Mouse (Mus musculus): ENCODE measurements at regions not wholly inside any gene's neighbourhood (a gene's known extent, or its start where the extent isn't known, plus 50 kb on each side); places are given as distances from the start of the nearest gene placed in this dataset.

- Histone ChIP-seq H3K4me2 (no peak overlapping the region), H3K27ac (no peak overlapping the region), H3K9me3 (no peaks in the 10 kb centered on the region), H3K9ac (no peak overlapping the region), H3K36me3 (no peaks in the 10 kb centered on the region), H3K4me3 (no peak overlapping the region), H3K4me1 (no peaks in the 10 kb centered on the region), H3K27me3 (no peaks in the 10 kb centered on the region)
- 70% methylated on average over 3 of the region's 3 CpGs for WGBS
- no peak for ATAC-seq (ENCODE audit: insufficient number of reproducible peaks, insufficient read depth, low FRiP score, low TSS enrichment, low read depth)
Measured at GRCm38 (mm10) chr6:139027696-139028095, 369.4 kb upstream of the Igbp1b start.

DNA sequence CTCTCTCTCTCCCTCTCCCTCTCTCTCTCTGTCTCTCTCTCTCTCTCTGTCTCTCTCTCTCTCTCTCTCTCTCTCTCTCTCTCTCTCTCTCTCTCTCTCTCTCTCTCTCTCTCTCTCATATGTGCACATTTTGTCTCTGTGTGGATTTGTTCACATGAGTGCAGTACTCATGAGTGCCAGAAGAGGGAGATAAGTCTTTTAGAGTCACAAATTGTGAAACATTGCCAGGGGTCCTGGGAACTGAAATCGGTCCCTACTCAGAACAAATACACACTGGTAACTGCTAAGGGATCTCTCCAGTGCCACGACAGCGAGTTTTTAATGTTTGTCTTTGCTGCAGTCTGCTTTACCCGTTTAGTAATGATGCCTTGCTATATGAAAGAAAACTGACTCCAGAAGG lies 356.2 kb upstream of the Igbp1b start:
- H3K9me3 ChIP-seq = no peaks in the 10 kb centered on the region
- H3K27me3 ChIP-seq = no peaks in the 10 kb centered on the region
- no peak overlapping the region for H3K4me2 ChIP-seq
- no peak for ATAC-seq (ENCODE audit: insufficient number of reproducible peaks, insufficient read depth, low FRiP score, low TSS enrichment, low read depth)
- H3K4me3 ChIP-seq = no peak overlapping the region
- 81% methylated on average over 4 of the region's 4 CpGs for WGBS
- H3K9ac ChIP-seq = no peak overlapping the region
- no peaks in the 10 kb centered on the region for H3K4me1 ChIP-seq
- H3K27ac ChIP-seq = no peak overlapping the region
- no peaks in the 10 kb centered on the region for H3K36me3 ChIP-seq

DNA sequence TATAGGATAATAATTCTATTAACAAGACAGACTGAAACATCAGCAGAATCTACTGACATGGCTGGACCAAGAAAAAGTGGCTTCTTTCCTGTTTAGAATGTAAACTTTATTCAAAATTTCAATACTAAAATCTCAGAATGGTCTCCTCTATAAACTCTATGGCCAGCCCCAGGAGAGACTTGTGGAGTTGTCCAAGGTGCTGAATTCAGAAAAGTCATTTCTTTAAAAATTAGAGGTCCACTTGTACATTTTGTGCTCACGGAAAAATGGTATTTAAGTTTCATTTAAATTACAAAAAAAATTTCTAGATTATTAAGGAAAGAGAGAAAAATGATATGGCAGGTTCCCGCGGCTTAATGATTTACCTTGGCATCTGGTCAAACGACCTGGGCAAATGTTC lies 352.2 kb upstream of the Igbp1b start:
- Histone ChIP-seq H3K4me2 (no peak overlapping the region), H3K9ac (no peak overlapping the region), H3K27me3 (no peaks in the 10 kb centered on the region), H3K27ac (no peak overlapping the region), H3K36me3 (no peaks in the 10 kb centered on the region), H3K4me1 (no peaks in the 10 kb centered on the region), H3K9me3 (no peaks in the 10 kb centered on the region), H3K4me3 (no peak overlapping the region)
- WGBS = 80% methylated on average over 4 of the region's 4 CpGs
- no peak for ATAC-seq (ENCODE audit: insufficient number of reproducible peaks, insufficient read depth, low FRiP score, low TSS enrichment, low read depth)
